Mouse (Mus musculus) liver, embryonic 14.5 days (tissue): ENCODE results near the gene Stpg4. TPM values are rescaled to one million over a fixed set of nuclear protein-coding genes. Genes with fewer than 3 reads are reported as not detected.
A peak's percentile ranks its signal among the peaks of the same experiment; 100 is the strongest.

Experiments used
- ATAC-seq: fragments of 200-750 bp; cut with Nextera tagmentation; 2 replicates; pipeline ENCODE4 v1.8.0; 2017; ENCODE audit warnings: moderate number of reproducible peaks, mild to moderate bottlenecking, moderate library complexity; ENCODE audit not compliant: insufficient read depth
- DNase-seq, 3 experiments: peaks; one replicate each; pipeline ENCODE4 v3.0.0-alpha.2; 2012 to 2013; ENCODE audit warnings: low read depth in 3 of 3, low spot score in 3 of 3
- H3K27ac ChIP-seq: fragments of 300-500 bp; sonication (generic); 2 replicates; pipeline ENCODE4 v1.5.1; 2014; ENCODE audit warnings: moderate library complexity, mild to moderate bottlenecking, control low read depth, inconsistent platforms
- H3K27me3 ChIP-seq: fragments of 300-500 bp; sonication (generic); 2 replicates; pipeline ENCODE4 v1.6.1; 2014; ENCODE audit warnings: mild to moderate bottlenecking, low read length, moderate library complexity; ENCODE audit not compliant: control insufficient read depth, insufficient read depth
- H3K36me3 ChIP-seq: fragments of 300-500 bp; sonication (generic); replicated peaks from 2 replicates; pipeline ENCODE4 v1.6.1; 2014; ENCODE audit warnings: low read depth; ENCODE audit not compliant: control insufficient read depth, insufficient read depth
- H3K4me1 ChIP-seq, 2 experiments: fragments of 200-500 bp in 1 of 2; fragments of 300-500 bp in 1 of 2; sonication (generic) in 1 of 2; replicated peaks; 2 replicates each; pipeline ENCODE4 v1.6.1; 2012 to 2014; ENCODE audit warnings: antibody characterized with exemption in 1 of 2, inconsistent platforms in 1 of 2, low read length in 1 of 2; ENCODE audit not compliant: control insufficient read depth in 2 of 2, insufficient read depth in 2 of 2
- H3K4me2 ChIP-seq: fragments of 300-500 bp; sonication (generic); 2 replicates; pipeline ENCODE4 v1.6.1; 2014; ENCODE audit warnings: low read depth, mild to moderate bottlenecking, control low read depth, moderate library complexity
- H3K4me3 ChIP-seq, 2 experiments: fragments of 200-500 bp in 1 of 2; fragments of 300-500 bp in 1 of 2; sonication (generic) in 1 of 2; 2 replicates each; pipeline ENCODE4 v1.5.1; 2012 to 2014; ENCODE audit warnings: low read depth in 2 of 2, low read length in 2 of 2, mild to moderate bottlenecking in 2 of 2, control low read depth in 1 of 2, inconsistent platforms in 1 of 2, moderate library complexity in 1 of 2; ENCODE audit not compliant: insufficient read depth in 1 of 2
- H3K9ac ChIP-seq: fragments of 300-500 bp; sonication (generic); replicated peaks from 2 replicates; pipeline ENCODE4 v1.6.1; 2014; ENCODE audit warnings: mild to moderate bottlenecking, control low read depth, moderate library complexity
- H3K9me3 ChIP-seq: fragments of 300-500 bp; sonication (generic); 2 replicates; pipeline ENCODE4 v1.6.1; 2016; ENCODE audit warnings: low read length, mixed read lengths; ENCODE audit not compliant: control insufficient read depth
- CTCF ChIP-seq: IDR thresholded peaks from 2 replicates; pipeline ENCODE4 v1.5.1; 2016; ENCODE audit warnings: antibody characterized with exemption, low read depth, control low read depth
- EP300 ChIP-seq: IDR thresholded peaks from 2 replicates; pipeline ENCODE4 v1.6.1; 2016; ENCODE audit warnings: antibody characterized with exemption, low read depth
- WGBS: fragments of 180-500 bp; shearing (Covaris S2); extraction: QIAGEN DNeasy Blood & Tissue Kit; methylation state at CpG from one replicate; pipeline ENCODE4 v1.1.7; 2014; ENCODE audit not compliant: insufficient replicate concordance; 5-methylcytosine and 5-hydroxymethylcytosine counted together
- polyA plus RNA-seq, 2 experiments: library from polyadenylated mRNA; depleted of rRNA in 1 of 2; stranded (reverse) in 1 of 2; unstranded in 1 of 2; fragments of >200 nt; fragmentation: Nextera tagmentation in 1 of 2; extraction: Ambion mirVana in 1 of 2; gene quantifications; 2 replicates each; pipeline versions ENCODE4 v1.2.1 to v1.2.3; 2012 to 2014

Gene Stpg4
- polyA plus RNA-seq, 2 experiments: not detected

DNA sequence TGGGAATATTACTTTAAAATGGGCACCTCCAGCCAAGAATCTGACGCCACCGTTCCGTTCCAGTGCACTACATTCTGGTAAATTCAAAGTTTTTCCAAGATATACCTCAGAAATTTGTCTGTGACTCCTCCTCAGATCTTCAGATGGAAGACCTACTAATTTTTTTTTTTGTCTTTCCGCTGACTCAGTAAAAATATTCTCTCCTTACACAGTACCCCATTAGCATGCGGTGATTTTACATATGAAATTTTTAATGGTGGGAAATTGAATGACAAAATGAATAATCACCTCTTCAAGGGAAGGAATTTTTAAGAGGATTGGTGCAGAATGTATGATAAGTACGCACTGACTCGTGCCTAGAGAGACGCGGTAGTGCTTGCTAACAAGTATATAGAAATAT lies 20.8 kb upstream of the Stpg4 start:
- 75% methylated on average over 9 of the region's 9 CpGs for WGBS
- no peak for DNase-seq

DNA sequence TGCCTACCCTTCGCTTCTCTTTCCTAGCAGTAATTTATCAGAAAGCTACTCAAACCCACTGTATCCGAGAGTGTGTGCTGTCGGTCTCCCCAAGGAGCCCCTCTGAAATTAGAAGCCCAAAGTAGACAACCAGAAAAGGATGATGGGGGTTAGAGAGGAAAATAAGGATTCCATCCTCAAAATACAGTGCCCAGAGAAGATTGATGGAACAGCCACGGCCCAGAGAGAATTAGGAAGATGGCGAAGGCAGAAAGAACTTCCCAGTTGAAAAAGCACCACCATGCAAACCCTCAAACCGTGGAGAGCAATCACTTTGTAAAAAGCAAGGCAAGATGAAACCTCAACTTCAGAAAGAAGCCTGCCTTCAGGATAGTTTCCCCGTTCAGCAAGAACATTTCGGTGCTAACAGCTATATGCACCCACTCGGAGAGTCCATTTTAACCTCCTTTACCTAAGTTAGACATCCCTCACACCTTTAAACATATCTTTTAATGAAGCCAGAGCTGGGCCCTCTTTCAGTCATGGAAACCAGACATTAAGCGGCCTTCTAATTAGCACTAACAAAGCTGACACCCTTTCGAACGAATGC lies 20.2 kb upstream of the Stpg4 start:
- Histone ChIP-seq H3K36me3 (peaks cover 8% of the 10 kb centered on the region), H3K4me2 (peak overlapping the region; percentile 85), H3K27ac (peak overlapping the region; percentile 38; the same call in 1 of the 2 replicates), H3K9me3 (no peaks in the 10 kb centered on the region), H3K9ac (peak overlapping the region; percentile 80), H3K4me3 (peak overlapping the region; percentile 62 to 98), H3K4me1 (peaks cover 28 to 30% of the 10 kb centered on the region in 2 experiments), H3K27me3 (no peaks in the 10 kb centered on the region)
- DNase-seq: no peak
- ATAC-seq: no peak
- no peak for TF ChIP-seq CTCF
- no peak for TF ChIP-seq EP300
- WGBS: 39% methylated on average over 12 of the region's 12 CpGs

More for the DNA sequence above, 20.8 kb upstream of the Stpg4 start:
- Histone ChIP-seq H3K27me3 (no peaks in the 10 kb centered on the region), H3K4me1 (peaks cover 27% of the 10 kb centered on the region in 2 experiments), H3K27ac (no peak overlapping the region), H3K4me2 (peak overlapping the region; percentile 42), H3K9ac (no peak overlapping the region), H3K9me3 (no peaks in the 10 kb centered on the region), H3K4me3 (no peak overlapping the region), H3K36me3 (peaks cover 8% of the 10 kb centered on the region)
- no peak for TF ChIP-seq EP300
- no peak for TF ChIP-seq CTCF
- ATAC-seq: no peak

- peaks cover 30 to 31% of the 10 kb centered on the region in 2 experiments for H3K4me1 ChIP-seq
- peaks cover 8% of the 10 kb centered on the region for H3K36me3 ChIP-seq
- peak within 1 kb of the TSS; percentile 85 for H3K4me2 ChIP-seq
- WGBS: under 1% methylated on average over 67 of the region's 69 CpGs
- TF ChIP-seq EP300: peak; percentile 45; the same call in 1 of the 2 replicates
- peak; percentile 52 for TF ChIP-seq CTCF
- no peaks in the 10 kb centered on the region for H3K27me3 ChIP-seq
- peak within 1 kb of the TSS; percentile 99 for H3K9ac ChIP-seq
- H3K9me3 ChIP-seq: no peaks in the 10 kb centered on the region
- H3K27ac ChIP-seq: peak within 1 kb of the TSS; percentile 92
- ATAC-seq: peak; percentile 89
- peak within 1 kb of the TSS; percentile 98 to 99 for H3K4me3 ChIP-seq
- peak; percentile 94 to 95 (median 94) for DNase-seq
These were observed 19.4 kb upstream of the Stpg4 start, which contains the start of gene Calm2 for GRCm38 (mm10) chr17:87446767-87447611. Gene Calm2, minus strand, starts transcription at chr17:87446935.

GRCm38 (mm10) chr17:87445917-87446766 lies 18.6 kb upstream of the Stpg4 start:
- Histone ChIP-seq H3K27ac (peak overlapping the region; percentile 92), H3K36me3 (peaks cover 13% of the 10 kb centered on the region), H3K4me1 (peaks cover 31 to 34% of the 10 kb centered on the region in 2 experiments), H3K4me2 (peak overlapping the region; percentile 85), H3K9ac (peak overlapping the region; percentile 99), H3K4me3 (peak overlapping the region; percentile 98 to 99), H3K9me3 (no peaks in the 10 kb centered on the region), H3K27me3 (no peaks in the 10 kb centered on the region)
- peak in 1 of 3 experiments; percentile 39 for DNase-seq
- ATAC-seq: peak; percentile 53
- WGBS: under 1% methylated on average over 54 of the region's 86 CpGs
- no peak for TF ChIP-seq CTCF
- no peak for TF ChIP-seq EP300
